Mouse (Mus musculus) G1E (cell line): ENCODE results near the gene Mgat4b. TPM values are rescaled to one million over a fixed set of nuclear protein-coding genes. Genes with fewer than 3 reads are reported as not detected.

Experiments
- ATAC-seq: 2 replicates; pipeline ENCODE4 v1.8.0; 2016; ENCODE audit warnings: mild to moderate bottlenecking; ENCODE audit not compliant: insufficient number of reproducible peaks, poor library complexity, low FRiP score, severe bottlenecking; ENCODE audit errors: extremely low read depth
- DNase-seq: peaks from one replicate; pipeline ENCODE4 v3.0.0; 2012; ENCODE audit warnings: low spot score
- H3K27me3 ChIP-seq: 2 replicates; pipeline ENCODE4 v1.6.1; 2012; ENCODE audit warnings: mild to moderate bottlenecking, low read length, inconsistent platforms; ENCODE audit not compliant: insufficient read depth
- H3K36me3 ChIP-seq: replicated peaks from 2 replicates; pipeline ENCODE3; 2012; ENCODE audit warnings: mild to moderate bottlenecking, inconsistent platforms
- H3K4me1 ChIP-seq: 2 replicates; pipeline ENCODE4 v1.6.1; 2012; ENCODE audit warnings: low read depth, low read length, inconsistent platforms, mixed read lengths; ENCODE audit not compliant: insufficient read depth
- H3K4me3 ChIP-seq: 2 replicates; pipeline ENCODE4 v1.5.1; 2012; ENCODE audit warnings: low read depth, mild to moderate bottlenecking, inconsistent platforms, low read length, moderate library complexity, mixed read lengths
- H3K9me3 ChIP-seq: replicated peaks from 2 replicates; pipeline ENCODE4 v1.6.1; 2012; ENCODE audit warnings: inconsistent platforms
- CTCF ChIP-seq: IDR thresholded peaks from 2 replicates; pipeline ENCODE4 v1.5.1; 2012; ENCODE audit warnings: low read depth, low read length, inconsistent platforms, mixed read lengths
- GATA1 ChIP-seq: IDR thresholded peaks from 2 replicates; pipeline ENCODE4 v1.6.1; 2012; ENCODE audit warnings: borderline replicate concordance, low read length, inconsistent platforms, mixed read lengths
- GATA2 ChIP-seq: IDR thresholded peaks from 2 replicates; pipeline ENCODE4 v1.6.1; 2012; ENCODE audit warnings: low read depth, low read length, inconsistent platforms, borderline replicate concordance
- POLR2AphosphoS5 ChIP-seq: IDR thresholded peaks from 2 replicates; pipeline ENCODE4 v1.6.1; 2012; ENCODE audit warnings: low read depth, low read length, inconsistent platforms; ENCODE audit not compliant: insufficient replicate concordance
- TAL1 ChIP-seq: conservative IDR thresholded peaks from 2 replicates; pipeline ENCODE4 v1.6.1; 2012; ENCODE audit warnings: low read depth, low read length, inconsistent platforms, mixed read lengths
- polyA plus RNA-seq: library from polyadenylated mRNA; stranded (reverse); fragments of >175 nt; gene quantifications from 2 replicates; pipeline ENCODE4 v1.2.3, GENCODE M21; 2012
- total RNA-seq, 2 experiments: library from RNA; stranded (forward) in 1 of 2; stranded (reverse) in 1 of 2; fragments of 200-1000 nt in 1 of 2; fragments of >200 nt in 1 of 2; fragmentation: Nextera tagmentation in 1 of 2; gene quantifications; 2 replicates each; pipeline ENCODE4 v1.2.3; 2014 to 2017

The Mgat4b gene
- total and polyA plus RNA-seq, 3 experiments = 15.6 to 106 (median 18.4) TPM

DNA sequence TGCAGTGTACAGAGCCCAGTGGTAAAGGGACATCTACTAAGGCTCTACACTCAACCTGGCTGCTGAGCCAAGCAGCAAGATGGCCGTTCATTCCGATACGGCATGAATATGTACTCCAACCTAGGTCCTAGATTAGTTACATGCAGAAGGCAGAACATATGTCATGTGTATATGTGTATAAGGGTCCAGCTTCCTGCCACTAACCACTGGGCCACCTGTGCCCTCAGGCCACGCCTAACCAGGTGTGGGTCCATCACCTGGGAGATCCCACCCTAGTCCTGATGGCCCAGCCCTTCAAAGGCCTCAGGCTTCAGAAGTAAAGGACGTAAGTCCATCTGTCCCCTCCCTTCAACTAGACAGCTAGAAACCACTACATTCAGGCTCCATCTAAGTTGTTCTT is 2.7 kb upstream of the Mgat4b start:
- ATAC-seq (no peak), DNase-seq (no peak)
- no peak overlapping the region for H3K4me3 ChIP-seq

GRCm38 (mm10) chr11:50210101-50210504 is 587 bp upstream of the Mgat4b start:
- Histone ChIP-seq H3K9me3 (no peaks in the 10 kb centered on the region), H3K36me3 (peaks cover 49% of the 10 kb centered on the region), H3K4me3 (peak overlapping the region; percentile 92), H3K27me3 (no peaks in the 10 kb centered on the region), H3K4me1 (peaks cover 58% of the 10 kb centered on the region)
- peak; percentile 94 for ATAC-seq
- TF ChIP-seq POLR2AphosphoS5 (no peak), TAL1 (no peak), CTCF (no peak), GATA1 (no peak), GATA2 (no peak)
- peak; percentile 92 for DNase-seq

More for the DNA sequence above, 2.7 kb upstream of the Mgat4b start:
- Histone ChIP-seq H3K4me1 (peaks cover 58% of the 10 kb centered on the region), H3K9me3 (no peaks in the 10 kb centered on the region), H3K27me3 (no peaks in the 10 kb centered on the region), H3K36me3 (peaks cover 65% of the 10 kb centered on the region)
- TF ChIP-seq GATA1 = no peak
- no peak for TF ChIP-seq POLR2AphosphoS5
- no peak for TF ChIP-seq GATA2
- TF ChIP-seq TAL1 = no peak
- no peak for TF ChIP-seq CTCF

DNA sequence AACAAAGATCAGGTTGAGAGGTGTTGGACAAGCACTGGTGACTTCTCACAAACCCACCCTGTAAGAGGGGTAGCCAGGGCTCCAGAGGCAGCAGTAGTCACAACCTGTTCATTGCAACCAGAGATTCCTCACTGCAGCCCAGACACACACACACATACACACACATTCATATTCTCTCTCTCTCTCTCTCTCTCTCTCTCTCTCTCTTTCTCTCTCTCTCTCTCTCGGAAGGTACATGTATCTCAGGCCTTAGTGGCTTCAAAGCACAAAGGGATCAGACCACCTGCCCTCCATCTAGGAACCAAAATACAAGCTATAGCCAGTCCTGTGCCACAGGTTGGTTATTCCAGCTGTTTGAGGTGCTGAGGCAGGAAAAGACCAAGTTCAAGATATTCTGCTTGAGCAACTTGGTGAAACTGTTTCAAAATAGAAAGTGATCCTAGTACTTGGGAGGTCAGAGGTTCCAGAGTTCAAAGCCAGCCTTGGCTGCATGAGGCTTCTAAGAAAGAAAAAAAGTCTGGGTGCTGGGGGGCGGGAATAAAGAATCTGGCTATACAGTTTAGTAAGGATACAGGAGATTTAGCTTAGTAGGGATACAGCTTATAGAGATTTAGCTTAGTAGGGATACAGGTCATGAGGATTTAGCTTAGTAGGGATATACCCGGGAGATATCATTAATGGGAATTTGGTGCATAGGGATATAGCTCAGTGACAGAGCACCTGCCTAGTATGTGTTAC is 801 bp downstream of the Mgat4b start:
- Histone ChIP-seq H3K36me3 (peaks cover 49% of the 10 kb centered on the region), H3K27me3 (no peaks in the 10 kb centered on the region), H3K9me3 (no peaks in the 10 kb centered on the region), H3K4me1 (peaks cover 72% of the 10 kb centered on the region), H3K4me3 (peak overlapping the region; percentile 92)
- ATAC-seq = no peak
- no peak for DNase-seq
- TF ChIP-seq POLR2AphosphoS5 = no peak

GRCm38 (mm10) chr11:50212060-50212739 is 1.5 kb downstream of the Mgat4b start:
- Histone ChIP-seq H3K4me1 (peaks cover 74% of the 10 kb centered on the region), H3K9me3 (no peaks in the 10 kb centered on the region), H3K36me3 (peaks cover 49% of the 10 kb centered on the region), H3K27me3 (no peaks in the 10 kb centered on the region), H3K4me3 (no peak overlapping the region)
- no peak for TF ChIP-seq GATA1
- no peak for TF ChIP-seq TAL1
- TF ChIP-seq POLR2AphosphoS5 = no peak
- no peak for TF ChIP-seq CTCF
- no peak for TF ChIP-seq GATA2
- no peak for DNase-seq
- no peak for ATAC-seq

- Histone ChIP-seq H3K27me3 (no peaks in the 10 kb centered on the region), H3K4me3 (no peak overlapping the region; the same call in 1 of the 2 replicates), H3K9me3 (no peaks in the 10 kb centered on the region), H3K36me3 (peaks cover 48% of the 10 kb centered on the region), H3K4me1 (peaks cover 74% of the 10 kb centered on the region)
- DNase-seq (no peak), ATAC-seq (peak; percentile 29)
- no peak for TF ChIP-seq CTCF
- no peak for TF ChIP-seq TAL1
- no peak for TF ChIP-seq GATA1
- no peak for TF ChIP-seq POLR2AphosphoS5
- no peak for TF ChIP-seq GATA2
Measured at GRCm38 (mm10) chr11:50212848-50213758, 2.4 kb downstream of the Mgat4b start.

GRCm38 (mm10) chr11:50214631-50215030 is 3.9 kb downstream of the Mgat4b start:
- no peaks in the 10 kb centered on the region for H3K27me3 ChIP-seq
- no peak overlapping the region for H3K4me3 ChIP-seq
- DNase-seq = no peak
- ATAC-seq = no peak
- no peaks in the 10 kb centered on the region for H3K9me3 ChIP-seq
- H3K4me1 ChIP-seq = peaks cover 78% of the 10 kb centered on the region
- TF ChIP-seq POLR2AphosphoS5 (no peak), CTCF (no peak), GATA2 (no peak), GATA1 (no peak), TAL1 (no peak)
- H3K36me3 ChIP-seq = peaks cover 44% of the 10 kb centered on the region
